Mouse (Mus musculus) gastrocnemius, adult 8-10 months (tissue): ENCODE results near the gene Pptc7. TPM values are rescaled to one million over a fixed set of nuclear protein-coding genes. Genes with fewer than 3 reads are reported as not detected.
A peak's percentile ranks its signal among the peaks of the same experiment; 100 is the strongest.
"Not testable (repeated sequence)": the region's sequence is repeated elsewhere in the genome, so short reads cannot be mapped to it uniquely, and the experiment has no call there.

Experiments used
- DNase-seq, 2 experiments: peaks; one replicate each; pipeline ENCODE4 v3.0.0; 2022; ENCODE audit warnings: low spot score in 2 of 2
- total RNA-seq, 4 experiments: library from RNA; stranded (reverse); gene quantifications; 2 replicates each; pipeline ENCODE4 v1.2.4; 2022

Gene Pptc7
- total RNA-seq, 4 experiments from 2014 or later = 91.8 to 110 (median 100.0) TPM

DNA sequence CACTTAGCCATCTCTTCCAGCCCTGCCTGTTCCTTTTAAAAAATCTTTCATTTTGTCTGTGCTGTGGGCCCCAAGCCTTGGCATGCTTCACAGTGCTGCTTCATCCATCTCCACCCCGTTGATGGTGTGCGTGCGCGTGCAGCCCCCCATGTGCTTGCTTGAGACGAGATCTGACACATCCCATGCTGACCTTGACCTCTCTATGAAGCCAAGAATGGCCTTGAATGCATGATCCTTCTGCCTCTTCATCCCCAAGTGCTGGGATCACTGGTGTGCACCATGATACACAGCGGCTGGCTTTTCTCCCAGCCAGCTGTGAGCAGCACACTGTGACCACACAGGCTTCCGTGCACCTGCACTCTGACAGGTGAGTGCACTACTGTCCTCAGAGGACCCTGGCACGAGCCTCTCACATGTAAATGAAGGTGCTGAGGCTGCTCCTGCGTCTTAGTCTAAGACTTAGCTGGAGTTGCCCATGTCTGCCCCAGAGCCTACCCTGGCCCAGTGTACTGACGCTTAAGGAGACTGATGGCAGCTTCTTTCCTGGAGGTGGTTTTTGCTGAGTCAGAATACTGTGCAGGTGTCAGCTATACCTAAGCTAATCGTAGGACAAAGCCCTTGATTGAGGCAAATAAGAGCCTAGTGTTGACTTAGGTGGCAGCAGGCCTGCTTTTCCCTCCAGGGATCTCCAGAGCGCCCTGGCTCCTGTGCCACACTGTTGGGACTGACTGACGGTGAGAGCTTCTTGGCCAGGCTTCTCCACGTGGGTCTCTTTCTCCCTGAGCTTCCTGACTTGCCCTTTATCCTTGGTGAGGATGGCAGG lies 11.2 kb downstream of the Pptc7 start:
- no peak for DNase-seq

DNA sequence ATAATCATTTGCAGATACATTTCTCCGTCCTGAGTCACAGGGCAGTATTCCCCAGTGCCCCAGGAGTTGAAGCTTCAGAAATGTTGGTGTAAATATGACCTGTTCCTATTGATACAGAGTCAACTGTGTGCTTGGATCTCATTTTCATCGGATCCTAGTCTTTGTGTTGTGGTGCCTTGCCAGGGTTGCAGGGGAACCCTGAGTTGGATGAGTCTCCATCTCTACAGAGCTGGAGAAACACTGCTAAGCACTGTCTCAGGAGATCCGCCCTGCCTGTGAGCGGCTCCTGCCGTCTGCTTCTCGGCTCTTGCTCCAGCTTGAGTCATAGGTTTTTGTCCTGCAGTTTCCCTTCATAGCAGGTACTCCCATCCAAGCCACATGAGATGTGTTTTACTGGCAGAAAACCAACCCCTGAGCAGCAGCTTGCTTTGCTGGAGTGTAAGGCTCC lies 15.9 kb downstream of the Pptc7 start:
- no peak for DNase-seq

- DNase-seq = no peak
Observed at GRCm38 (mm10) chr5:122302810-122303745, 18.9 kb downstream of the Pptc7 start.

DNA sequence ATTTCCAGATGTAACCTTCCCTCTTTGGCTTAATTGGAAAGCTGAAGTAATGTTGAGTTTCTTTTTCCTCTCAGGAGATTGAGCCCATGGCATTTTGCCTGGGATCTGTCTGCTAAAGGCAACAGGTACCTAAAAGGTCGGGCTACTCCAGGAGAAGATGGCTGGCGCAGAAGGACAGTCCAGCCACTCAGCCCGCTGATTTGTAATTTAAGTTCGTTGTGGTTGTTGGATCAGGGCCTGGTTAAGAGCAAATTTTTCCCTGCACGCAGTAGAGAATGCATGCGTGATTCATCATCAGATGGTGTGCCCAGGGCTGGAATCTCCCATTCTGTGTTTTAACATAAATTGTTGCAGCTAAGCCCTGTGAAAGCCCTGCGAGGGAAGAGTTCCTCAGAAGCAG lies 19.8 kb downstream of the Pptc7 start:
- DNase-seq = no peak

DNA sequence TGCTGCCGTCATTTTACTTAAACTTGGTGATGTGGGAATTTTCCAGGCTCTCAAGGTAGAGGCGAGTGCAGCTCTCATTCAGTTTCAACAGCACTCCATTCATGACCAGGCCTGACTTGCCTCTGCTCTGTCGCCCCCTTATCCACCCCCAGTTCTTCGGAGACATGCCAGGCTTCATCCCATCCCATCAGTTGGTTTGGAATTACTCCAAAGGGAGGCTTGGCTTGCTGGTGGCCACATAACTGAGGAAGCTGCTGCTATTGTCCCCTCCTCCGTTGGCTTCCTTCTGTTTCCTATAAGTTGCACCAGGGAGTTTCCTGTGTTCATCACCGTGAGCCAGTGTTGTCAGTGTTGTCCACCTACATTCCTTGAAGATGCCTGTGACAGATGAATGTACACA lies 20.4 kb downstream of the Pptc7 start:
- no peak for DNase-seq

DNA sequence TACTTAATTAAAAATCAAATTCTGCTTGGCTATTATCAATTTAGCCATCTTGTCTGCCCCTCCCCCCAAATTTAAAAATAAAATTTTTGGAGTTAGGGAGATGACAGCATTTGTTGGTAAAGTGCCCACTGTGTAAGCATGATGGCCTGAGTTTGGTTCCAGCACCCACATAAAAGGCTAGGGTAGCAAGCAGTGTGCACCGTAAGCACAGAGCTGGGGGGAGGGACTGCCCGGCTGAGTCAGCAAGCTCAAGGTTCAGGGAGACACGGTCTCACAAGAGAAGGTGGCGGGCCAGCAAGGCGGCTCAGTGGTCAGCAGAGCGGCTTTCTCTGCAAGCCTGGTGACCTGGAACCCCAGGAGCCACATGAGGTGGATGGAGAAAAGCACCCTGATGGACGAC lies 21.3 kb downstream of the Pptc7 start:
- DNase-seq = no peak

DNA sequence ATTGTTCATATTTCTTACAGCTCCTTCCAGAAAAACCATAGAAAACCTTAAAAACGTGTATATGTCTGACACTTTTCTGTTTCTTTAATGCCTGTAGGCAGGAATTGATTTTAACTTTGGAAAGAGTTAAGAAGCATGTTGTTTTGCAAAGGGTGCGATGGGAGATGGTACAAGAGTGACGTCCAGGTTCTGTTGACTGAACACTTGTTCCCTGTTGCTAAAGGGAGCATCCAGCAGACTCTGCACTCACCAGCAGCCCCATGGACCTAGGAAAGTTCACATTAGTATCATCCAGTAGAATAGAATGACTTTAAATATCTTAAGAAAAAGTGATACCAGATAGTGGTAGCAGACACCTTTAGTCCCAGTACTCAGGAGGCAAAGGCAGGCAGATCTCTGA lies 22.4 kb downstream of the Pptc7 start:
- no peak for DNase-seq

- no peak for DNase-seq
Observed at GRCm38 (mm10) chr5:122310699-122311098, 26.5 kb downstream of the Pptc7 start.

- DNase-seq = no peak
Observed at GRCm38 (mm10) chr5:122311692-122312091, 27.5 kb downstream of the Pptc7 start.

DNA sequence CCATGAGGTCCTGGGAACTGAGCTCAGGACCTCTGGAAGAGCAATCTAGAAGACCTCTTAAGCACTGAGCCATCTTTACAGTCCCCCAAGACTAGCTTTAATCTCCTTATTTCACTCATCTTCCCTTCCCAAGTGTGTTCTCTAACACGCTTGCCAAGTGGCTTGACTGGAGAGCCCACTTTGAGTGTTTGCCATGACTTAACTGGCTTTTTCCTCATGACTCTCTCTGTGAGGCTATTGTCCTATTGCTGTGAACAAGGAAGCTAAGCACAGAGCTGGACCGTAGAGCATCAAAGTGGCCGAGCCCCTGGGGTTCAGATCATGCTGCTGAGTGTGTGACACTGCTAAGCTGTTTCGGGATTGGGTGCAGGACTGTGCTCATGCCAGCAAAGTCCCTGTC lies 28.2 kb downstream of the Pptc7 start:
- no peak for DNase-seq

DNA sequence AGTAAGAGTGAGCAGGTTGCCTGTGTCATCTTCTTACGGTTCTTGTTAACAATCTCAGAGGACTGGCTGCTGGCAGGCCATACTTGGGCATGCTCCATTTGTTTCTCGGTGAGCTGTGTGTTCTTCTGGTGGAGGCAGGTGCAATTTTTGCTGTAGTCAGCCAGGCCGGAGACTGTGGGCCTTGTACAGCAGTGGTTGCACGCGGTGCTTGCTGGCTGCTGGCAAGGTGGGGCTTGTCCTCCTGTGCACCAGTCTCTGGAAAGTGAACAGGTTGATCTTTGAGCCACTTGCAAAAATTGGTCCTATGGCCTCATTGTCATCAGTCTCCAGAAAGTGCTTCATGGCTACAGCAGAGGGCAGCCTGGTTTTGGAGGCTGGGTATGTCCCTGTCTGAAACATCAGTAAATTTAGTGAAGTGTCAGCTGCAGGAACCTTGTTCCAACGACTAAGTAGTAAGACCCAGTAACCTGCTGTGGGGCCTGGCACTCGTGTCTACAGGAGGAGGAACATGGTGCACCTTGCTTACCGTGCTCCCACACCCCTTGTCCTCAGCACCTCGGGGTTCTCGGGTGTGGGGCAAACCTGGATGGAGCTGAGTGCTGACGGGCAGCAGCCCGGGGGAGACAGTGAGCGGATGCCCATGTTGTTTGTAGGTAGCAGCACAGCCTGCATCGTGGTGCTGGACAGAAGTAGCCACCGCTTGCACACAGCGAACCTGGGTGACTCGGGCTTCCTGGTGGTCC lies 28.9 kb downstream of the Pptc7 start:
- no peak for DNase-seq

- peak; percentile 95 to 97 for DNase-seq
Observed at GRCm38 (mm10) chr5:122314966-122315667, 31.0 kb downstream of the Pptc7 start.

- DNase-seq = no peak
Observed at GRCm38 (mm10) chr5:122317329-122318045, 33.3 kb downstream of the Pptc7 start.

DNA sequence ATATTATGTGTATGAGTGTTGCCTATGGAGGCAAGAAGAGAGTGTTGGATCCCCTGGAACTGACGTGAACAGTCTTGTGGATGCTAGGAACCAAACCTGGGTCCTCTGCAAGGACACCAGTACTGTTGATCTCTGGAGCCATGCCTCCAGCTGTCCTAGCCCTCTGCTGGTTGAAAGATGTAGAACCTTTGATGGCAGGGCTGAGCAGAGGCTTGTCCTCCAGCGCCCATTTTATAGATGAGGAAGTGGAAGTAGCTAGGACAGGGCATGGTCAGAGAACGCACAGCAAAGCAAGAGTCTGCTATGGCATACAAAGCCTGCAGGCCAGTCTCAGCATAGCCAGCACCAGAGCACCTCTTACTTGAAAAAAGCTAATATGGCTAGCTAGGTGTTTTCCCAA lies 33.9 kb downstream of the Pptc7 start:
- DNase-seq = no peak

DNA sequence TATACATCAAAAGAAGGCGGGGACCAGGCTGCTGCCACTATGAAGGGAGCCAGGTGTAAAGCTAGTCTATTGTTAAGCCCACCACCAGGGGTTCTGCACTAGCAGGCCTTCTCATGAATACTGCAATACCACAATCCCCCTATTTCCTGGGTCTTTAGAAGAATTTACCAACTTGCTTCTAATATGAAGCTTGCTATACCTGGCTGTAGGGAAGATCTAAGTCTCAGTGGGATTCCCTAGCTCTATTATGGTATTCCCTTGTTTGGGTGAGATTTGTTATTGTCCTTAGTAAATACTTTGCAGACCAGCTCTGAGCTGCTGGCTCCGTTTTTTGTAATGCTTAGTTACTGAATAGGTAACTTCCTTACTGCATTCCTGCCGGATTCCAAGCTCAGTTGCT lies 34.8 kb downstream of the Pptc7 start:
- DNase-seq = not testable (repeated sequence)

- DNase-seq = no peak
Observed at GRCm38 (mm10) chr5:122319474-122320204, 35.5 kb downstream of the Pptc7 start.

DNA sequence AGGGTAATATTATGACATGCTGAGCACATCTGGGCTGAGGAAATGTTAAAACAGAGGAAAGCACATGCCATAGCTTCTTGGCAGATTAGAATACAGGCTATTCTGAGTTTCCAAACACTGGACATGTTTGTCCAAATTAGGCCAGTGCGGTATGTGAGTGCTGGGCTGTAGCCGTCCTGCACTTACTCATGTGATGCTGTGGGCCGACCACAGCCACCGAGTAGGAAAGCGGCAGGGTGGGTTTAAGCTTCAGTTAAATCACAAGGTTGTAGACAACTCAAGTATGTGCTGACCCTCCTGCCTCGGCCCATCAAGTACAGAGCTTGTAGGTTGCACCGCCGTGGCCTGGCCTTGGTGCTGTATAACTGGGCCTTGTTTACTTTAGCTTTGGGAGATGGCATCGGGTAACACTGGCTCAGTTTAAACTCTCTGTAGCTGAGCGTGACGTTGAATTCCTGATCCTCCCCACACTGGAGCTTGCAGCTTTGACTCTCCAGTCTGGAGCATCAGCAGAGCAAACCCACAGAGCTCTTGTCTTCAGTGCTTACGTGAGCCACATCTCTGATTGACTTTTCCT lies 36.1 kb downstream of the Pptc7 start:
- DNase-seq = no peak

GRCm38 (mm10) chr5:122323523-122323922 lies 39.4 kb downstream of the Pptc7 start:
- no peak for DNase-seq
